Comparison of ENCODE assay signal across 21 mouse cellular contexts in genomic region chr4:97891611-97892010, GRCm38 (mm10).
DNase-seq lines count a peak whose midpoint lies in the region; ATAC-seq and TF ChIP-seq lines count a peak whose summit lies in the region.
"Had no signal": no experiment of that assay in that cellular context is flagged by ENCODE, and none has a peak within 500 bp of the region (broad histone marks: within the 10 kb centered on the region; RNA-seq: fewer than 3 reads in every experiment).

No protein-coding gene starts in this region.

- no peak overlapping the region for H3K4me2 ChIP-seq in forebrain, embryonic 15.5 days (replicated peaks)
- H3K4me2 ChIP-seq in forebrain, embryonic 12.5 days = no peak overlapping the region
- H3K4me2 ChIP-seq: embryonic facial prominence, embryonic 15.5 days; forebrain, embryonic 13.5 days; heart, embryonic 11.5 days; hindbrain, embryonic 12.5 days had no signal

- no peak for DNase-seq in layer of hippocampus, adult 2 months (ENCODE audit: low spot score in 2 of 2)
- DNase-seq in layer of hippocampus, adult 11-12 months (ENCODE audit: low spot score) = no peak
- no peak for DNase-seq in MEL (ENCODE audit: low read depth, low spot score)
- DNase-seq in spleen, postnatal 4 days (ENCODE audit: low spot score in 2 of 2) = no peak
- no peak for DNase-seq in gastrocnemius, adult 18-20 months (ENCODE audit: low spot score)
- DNase-seq: adrenal gland, postnatal 10 days; cerebellum, adult 11 months; cerebellum, adult 8-10 months; cerebellum, postnatal 14 days; embryo, embryonic 11 days; gastrocnemius, postnatal 10 days; heart, adult 2 months; heart, postnatal 4 days had no signal

- no peak for TF ChIP-seq POLR2A in MEL (IDR thresholded peaks at IDR 0.05; ENCODE audit: control insufficient read depth in 1 of 2, insufficient read depth in 1 of 2, low read depth in 1 of 2, low read length in 2 of 2, poor library complexity in 1 of 2)

- TF ChIP-seq CTCF in layer of hippocampus, adult 2 months (conservative IDR thresholded peaks at IDR 0.05) = no peak
- no peak for TF ChIP-seq CTCF in MEL (IDR thresholded peaks at IDR 0.05 in 2 of 3, conservative IDR thresholded peaks at IDR 0.05 in 1 of 3; ENCODE audit: control insufficient read depth in 1 of 3, insufficient read depth in 1 of 3, low read depth in 2 of 3, low read length in 3 of 3, poor library complexity in 1 of 3, severe bottlenecking in 1 of 3)

- 65% methylated on average over 1 of the region's 1 CpGs for WGBS in forebrain, embryonic 15.5 days
- 78% methylated on average over 1 of the region's 1 CpGs for WGBS in forebrain, embryonic 12.5 days

- peak overlapping the region; percentile 29; the same call in 1 of the 2 replicates for H3K27ac ChIP-seq in forebrain, embryonic 15.5 days (replicated peaks)
- H3K27ac ChIP-seq in forebrain, embryonic 12.5 days = no peak overlapping the region
- peak overlapping the region; percentile 81; the same call in 1 of the 2 replicates for H3K27ac ChIP-seq in layer of hippocampus, adult 2 months
- H3K27ac ChIP-seq in MEL (ENCODE audit: control insufficient read depth, low read depth, low read length) = peak overlapping the region; percentile 14; the same call in 1 of the 2 replicates
- H3K27ac ChIP-seq: embryonic facial prominence, embryonic 15.5 days; forebrain, embryonic 13.5 days; heart, adult 2 months; hindbrain, embryonic 12.5 days had no signal

- H3K9ac ChIP-seq in forebrain, embryonic 15.5 days (replicated peaks) = no peak overlapping the region
- H3K9ac ChIP-seq in forebrain, embryonic 12.5 days = no peak overlapping the region
- no peak overlapping the region for H3K9ac ChIP-seq in MEL (ENCODE audit: control insufficient read depth, low read depth, low read length, poor library complexity, severe bottlenecking)
- H3K9ac ChIP-seq: embryonic facial prominence, embryonic 15.5 days; forebrain, embryonic 13.5 days; hindbrain, embryonic 12.5 days had no signal

- no peak for TF ChIP-seq RAD21 in MEL (IDR thresholded peaks at IDR 0.05; ENCODE audit: low read depth, low read length)

- H3K27me3 ChIP-seq in forebrain, embryonic 15.5 days = no peaks in the 10 kb centered on the region
- H3K27me3 ChIP-seq in forebrain, embryonic 12.5 days = no peaks in the 10 kb centered on the region
- H3K27me3 ChIP-seq in MEL (ENCODE audit: control insufficient read depth in 1 of 2, insufficient read depth in 2 of 2, low read length in 2 of 2) = no peaks in the 10 kb centered on the region
- H3K27me3 ChIP-seq: embryonic facial prominence, embryonic 15.5 days; forebrain, embryonic 13.5 days; hindbrain, embryonic 12.5 days had no signal

- H3K4me3 ChIP-seq in forebrain, embryonic 15.5 days = no peak overlapping the region
- no peak overlapping the region for H3K4me3 ChIP-seq in forebrain, embryonic 12.5 days (replicated peaks)
- H3K4me3 ChIP-seq in layer of hippocampus, adult 2 months = no peak overlapping the region
- H3K4me3 ChIP-seq in MEL (ENCODE audit: control insufficient read depth in 1 of 2, insufficient read depth in 1 of 2, low read depth in 2 of 2, low read length in 2 of 2) = no peak overlapping the region
- H3K4me3 ChIP-seq: embryonic facial prominence, embryonic 15.5 days; erythroblast, embryonic 14.5 days; forebrain, embryonic 13.5 days; heart, adult 2 months; hindbrain, embryonic 12.5 days had no signal

- H3K9me3 ChIP-seq in forebrain, embryonic 15.5 days = no peaks in the 10 kb centered on the region
- no peaks in the 10 kb centered on the region for H3K9me3 ChIP-seq in forebrain, embryonic 12.5 days
- H3K9me3 ChIP-seq in MEL (replicated peaks; ENCODE audit: insufficient read depth, low read length) = no peaks in the 10 kb centered on the region
- H3K9me3 ChIP-seq: embryonic facial prominence, embryonic 15.5 days; forebrain, embryonic 13.5 days; hindbrain, embryonic 12.5 days had no signal

- H3K79me2 ChIP-seq in MEL (ENCODE audit: control insufficient read depth, insufficient read depth, low read length, poor library complexity) = peaks cover 29% of the 10 kb centered on the region

- H3K4me1 ChIP-seq in forebrain, embryonic 15.5 days = peaks cover 20% of the 10 kb centered on the region
- 0 out of 2 replicates have a peak, but pooled peaks cover 9% of the 10 kb centered on the region for H3K4me1 ChIP-seq in forebrain, embryonic 12.5 days
- peaks cover 36 to 41% of the 10 kb centered on the region in 2 experiments for H3K4me1 ChIP-seq in MEL (ENCODE audit: control insufficient read depth in 1 of 2, insufficient read depth in 2 of 2, low read length in 2 of 2)
- H3K4me1 ChIP-seq: hindbrain, embryonic 12.5 days had no signal

- no peak for ATAC-seq in forebrain, embryonic 15.5 days (replicated peaks)
- no peak for ATAC-seq in forebrain, embryonic 12.5 days (ENCODE audit: low FRiP score)
- ATAC-seq: forebrain, embryonic 13.5 days; intestine, embryonic 16.5 days had no signal

- no peak for TF ChIP-seq EP300 in MEL (IDR thresholded peaks at IDR 0.05; ENCODE audit: low read depth in 1 of 2, low read length in 2 of 2)

- no peaks in the 10 kb centered on the region for H3K36me3 ChIP-seq in forebrain, embryonic 15.5 days
- peaks cover 10% of the 10 kb centered on the region; the same call in 1 of the 2 replicates for H3K36me3 ChIP-seq in forebrain, embryonic 12.5 days (replicated peaks)
- peaks cover 9 to 66% of the 10 kb centered on the region in 2 experiments for H3K36me3 ChIP-seq in MEL (ENCODE audit: control insufficient read depth in 1 of 2, insufficient read depth in 2 of 2, low read length in 2 of 2)
- H3K36me3 ChIP-seq: embryonic facial prominence, embryonic 15.5 days; hindbrain, embryonic 12.5 days had no signal

TF ChIP-seq in MEL, 35 proteins besides CTCF, POLR2A, EP300 and RAD21:
- TF ChIP-seq E2F4 (IDR thresholded peaks at IDR 0.05; ENCODE audit: borderline replicate concordance, low read depth, low read length) (no peak), BHLHE40 (IDR thresholded peaks at IDR 0.05; ENCODE audit: borderline replicate concordance, low read depth, low read length) (no peak)
